Mouse (Mus musculus) retina, postnatal 7 days (tissue): ENCODE measurements around the gene Fyttd1.

ENCODE experiments used
- DNase-seq: peaks from one replicate; pipeline ENCODE4 v3.0.0-alpha.2; 2012; ENCODE audit warnings: low read depth, low spot score

The Fyttd1 gene

DNA sequence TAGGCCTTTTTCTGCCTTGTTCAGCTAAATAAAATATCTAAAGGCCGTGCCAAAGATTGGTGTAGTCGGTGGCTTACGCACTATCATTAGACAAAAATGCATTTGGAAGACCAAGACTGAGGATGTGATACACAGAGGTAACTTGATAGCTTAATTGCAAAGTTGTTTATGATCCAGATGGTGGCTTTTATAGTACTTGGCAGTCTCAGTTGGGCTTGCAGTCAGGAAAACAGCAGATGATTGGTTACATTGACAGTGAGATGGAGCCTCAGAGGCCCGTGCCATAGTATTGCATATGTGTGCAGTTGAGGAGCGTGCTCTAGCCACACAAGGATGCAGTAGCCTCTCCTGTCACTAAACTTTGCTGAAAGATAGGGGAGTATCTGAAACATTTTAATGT, 65.4 kb downstream of the Fyttd1 start:
- DNase-seq = no peak

DNA sequence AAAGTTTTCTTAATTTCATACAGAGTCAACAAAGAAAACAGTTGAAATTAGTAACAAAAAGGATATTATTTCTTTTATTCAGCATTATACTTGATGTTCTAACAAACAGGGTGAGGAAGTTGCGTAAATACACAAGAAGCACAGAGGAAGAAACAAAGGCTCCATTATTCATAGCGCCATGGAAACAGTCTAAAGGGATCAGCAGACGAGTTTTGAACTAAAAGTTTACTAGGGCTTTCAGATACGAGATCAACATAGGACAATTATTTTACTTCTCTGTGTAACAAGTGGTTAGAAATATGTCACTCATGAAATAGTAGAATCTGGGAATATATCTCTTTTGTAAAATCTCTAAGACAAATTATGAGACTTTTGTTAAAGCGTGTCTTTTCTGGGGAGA, 68.1 kb downstream of the Fyttd1 start:
- DNase-seq = no peak

DNA sequence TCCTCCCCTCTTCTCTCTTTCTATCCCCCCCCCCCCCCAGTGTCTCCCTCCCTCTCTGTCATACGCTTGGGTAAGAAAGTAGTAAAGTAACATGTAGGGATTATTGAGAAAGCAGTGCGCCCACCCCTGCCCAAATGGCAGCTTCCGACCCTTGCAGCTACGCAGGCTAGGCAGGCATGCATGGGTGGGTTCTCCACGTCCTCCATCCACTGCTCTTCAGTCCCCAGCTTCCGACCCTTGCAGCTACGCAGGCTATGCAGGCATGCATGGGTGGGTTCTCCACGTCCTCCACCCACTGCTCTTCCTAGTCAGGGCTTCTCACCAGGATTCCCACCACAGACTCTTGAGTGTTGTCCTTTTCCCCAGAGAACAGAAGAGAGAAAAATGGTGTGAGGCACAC, 70.7 kb downstream of the Fyttd1 start:
- DNase-seq = no peak

DNA sequence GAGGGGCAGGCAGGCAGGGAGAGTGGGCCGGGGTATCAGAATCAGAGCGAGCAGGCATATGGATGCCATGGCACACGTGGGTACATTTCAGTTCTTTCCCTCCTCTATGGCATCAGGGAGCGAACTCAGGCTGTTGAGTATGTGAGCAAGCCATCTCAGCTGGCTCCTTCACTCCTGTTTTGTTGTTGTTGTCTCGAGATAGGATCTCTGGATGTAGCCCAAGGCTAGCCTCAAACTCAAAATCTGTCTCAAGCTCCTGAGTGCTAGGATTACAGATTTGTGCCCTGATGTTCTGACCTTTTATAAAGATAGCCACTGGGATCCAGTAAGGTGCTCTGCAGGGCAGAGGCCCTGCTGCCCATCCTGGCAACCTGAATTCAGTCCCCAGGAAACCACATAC, 71.4 kb downstream of the Fyttd1 start:
- DNase-seq = no peak

DNA sequence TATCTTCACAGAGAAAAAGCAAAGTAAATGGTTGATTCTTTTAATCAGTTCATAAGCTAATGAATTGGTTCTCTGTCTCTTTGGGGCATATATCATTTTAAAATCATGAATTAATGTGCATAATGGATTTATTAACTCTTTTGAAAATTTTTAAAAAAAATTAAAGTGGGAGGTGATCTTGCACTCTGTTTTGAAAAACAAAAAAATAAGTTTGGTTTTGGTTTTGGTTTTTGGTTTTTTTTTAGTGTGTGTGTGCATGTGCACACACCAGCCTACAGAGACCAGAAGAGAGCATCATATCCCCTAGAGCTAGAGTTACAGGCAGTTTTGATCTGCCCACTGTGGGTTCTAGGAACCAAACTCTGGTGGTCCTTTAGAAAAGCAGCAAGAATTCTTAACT, 72.0 kb downstream of the Fyttd1 start:
- DNase-seq = no peak

DNA sequence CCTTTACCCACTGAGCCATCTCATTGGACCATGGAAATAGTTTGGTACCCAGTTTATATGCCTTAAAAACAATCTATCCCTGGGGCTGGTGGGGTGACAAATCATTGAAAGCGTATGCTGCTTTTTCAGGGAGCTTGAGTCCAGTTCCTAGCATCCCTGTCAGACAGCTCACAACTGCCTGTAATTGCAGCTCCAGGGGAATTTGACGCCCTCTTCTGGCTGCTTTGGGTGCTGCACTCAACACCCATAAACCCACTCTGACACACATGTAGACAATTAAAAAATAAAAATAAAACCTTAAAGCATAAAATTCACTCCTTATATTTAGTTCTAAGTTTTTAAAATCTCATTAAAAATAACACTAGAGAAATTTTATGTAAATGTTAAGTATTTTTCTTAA, 73.8 kb downstream of the Fyttd1 start:
- no peak for DNase-seq

DNA sequence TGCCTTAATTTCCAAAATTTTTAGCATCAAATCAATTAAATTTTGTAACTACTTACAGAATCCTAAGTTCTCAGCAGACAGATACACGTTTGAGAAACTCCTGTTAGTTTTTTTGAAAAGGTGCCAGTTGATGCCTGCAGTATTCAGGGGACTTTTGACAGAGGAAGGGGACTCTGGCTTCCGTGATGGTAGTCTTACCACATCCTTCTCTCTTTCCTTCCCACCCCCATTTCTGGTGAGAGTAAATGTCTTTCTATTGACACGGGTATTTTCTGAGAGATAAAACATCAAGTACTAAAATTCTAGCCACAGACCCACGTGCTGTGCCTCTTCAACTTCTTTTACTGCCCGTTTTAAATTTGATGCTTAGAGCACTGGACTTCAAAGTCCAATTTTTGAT, 76.5 kb downstream of the Fyttd1 start:
- no peak for DNase-seq

GRCm38 (mm10) chr16:32954304-32954703, 77.0 kb downstream of the Fyttd1 start:
- DNase-seq = no peak

- DNase-seq = no peak
Observed at GRCm38 (mm10) chr16:32956889-32957288, 79.6 kb downstream of the Fyttd1 start.
